Mouse (Mus musculus) spleen, adult 2 months (tissue): ENCODE data around the gene Camsap2. TPM values are rescaled to one million over a fixed set of nuclear protein-coding genes. Genes with fewer than 3 reads are reported as not detected.
A peak's percentile ranks its signal among the peaks of the same experiment; 100 is the strongest.

Experiments
- DNase-seq, 2 experiments: peaks; one replicate each; pipeline versions ENCODE4 v3.0.0 to v3.0.0-alpha.2; 2012 to 2021; ENCODE audit warnings: low spot score in 2 of 2, low read depth in 1 of 2
- H3K27ac ChIP-seq: fragments of 200-500 bp; 2 replicates; pipeline ENCODE4 v1.5.1; 2012; ENCODE audit warnings: low read length, inconsistent platforms; ENCODE audit not compliant: insufficient read depth
- H3K27me3 ChIP-seq: fragments of 200-500 bp; 2 replicates; pipeline ENCODE4 v1.6.1; 2012; ENCODE audit warnings: mild to moderate bottlenecking, moderate library complexity, low read length, inconsistent platforms; ENCODE audit not compliant: control insufficient read depth, insufficient read depth
- H3K36me3 ChIP-seq: fragments of 200-500 bp; 2 replicates; pipeline ENCODE4 v1.6.1; 2012; ENCODE audit warnings: mild to moderate bottlenecking, low read length, inconsistent platforms; ENCODE audit not compliant: control insufficient read depth, insufficient read depth
- H3K4me1 ChIP-seq: fragments of 200-500 bp; 2 replicates; pipeline ENCODE4 v1.6.1; 2011; ENCODE audit warnings: inconsistent platforms; ENCODE audit not compliant: control insufficient read depth, insufficient read depth, insufficient read length
- H3K4me3 ChIP-seq: fragments of 200-500 bp; 2 replicates; pipeline ENCODE4 v1.5.1; 2011; ENCODE audit warnings: mild to moderate bottlenecking, inconsistent platforms; ENCODE audit not compliant: insufficient read depth, insufficient read length; ENCODE audit errors: extremely low read depth
- CTCF ChIP-seq: fragments of 200-500 bp; IDR thresholded peaks from 2 replicates; pipeline ENCODE4 v1.5.1; 2011; ENCODE audit warnings: mild to moderate bottlenecking, inconsistent platforms; ENCODE audit not compliant: insufficient read depth, insufficient read length, insufficient replicate concordance; ENCODE audit errors: extremely low read depth
- POLR2A ChIP-seq: fragments of 200-500 bp; IDR thresholded peaks from 2 replicates; pipeline ENCODE4 v1.6.1; 2011; ENCODE audit warnings: low read depth, low read length, inconsistent platforms
- WGBS: fragments of 180-500 bp; shearing (Covaris S2); methylation state at CpG from one replicate; pipeline ENCODE4 v1.1.7; 2018; 5-methylcytosine and 5-hydroxymethylcytosine counted together
- polyA plus RNA-seq: library from polyadenylated mRNA; depleted of rRNA; stranded (reverse); fragments of >200 nt; gene quantifications from 2 replicates; pipeline ENCODE4 v1.2.3, GENCODE M21; 2012

The Camsap2 gene
- polyA plus RNA-seq, 1 experiment: 4.3 TPM

DNA sequence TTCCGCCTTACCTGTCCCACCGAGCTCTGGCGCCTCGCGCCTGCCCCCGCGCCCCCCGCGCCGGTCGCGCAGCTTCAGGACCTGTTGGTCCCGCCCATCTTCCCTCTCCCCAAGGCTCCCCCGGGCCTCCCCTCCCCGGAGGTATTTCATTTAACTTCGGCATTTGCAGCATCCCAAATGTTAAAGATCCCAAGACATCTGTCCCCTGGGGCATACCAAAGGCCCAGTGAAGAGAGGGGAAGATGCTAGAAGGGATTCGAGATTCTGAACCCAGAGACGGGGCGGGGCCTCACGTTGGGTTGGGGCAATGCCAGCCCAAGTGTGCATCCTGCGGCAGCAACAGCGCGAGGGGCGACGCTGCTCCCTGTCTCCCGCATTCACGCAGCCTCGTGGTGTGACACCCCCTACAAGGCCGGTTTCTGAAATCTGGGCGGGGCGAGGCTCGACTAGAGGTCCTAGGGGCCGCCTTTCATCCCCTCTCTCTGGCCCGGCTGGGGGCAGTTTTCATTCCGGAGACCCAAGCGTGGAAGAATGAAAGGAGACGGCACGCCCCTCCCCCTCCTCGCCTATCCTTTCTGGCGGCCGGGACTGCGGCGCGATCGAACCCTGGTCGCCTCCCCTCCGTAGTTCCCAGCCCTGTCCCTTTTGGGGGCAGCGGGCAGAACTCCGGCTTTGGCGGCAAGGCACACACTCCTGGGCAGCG, 111.9 kb downstream of the Camsap2 start, which contains the start of gene Inava:
Gene Inava (minus strand): TSS at position 373 of the 703 bp plus-strand sequence.
- H3K4me3 ChIP-seq: peak within 1 kb of the TSS; percentile 51
- no peaks in the 10 kb centered on the region for H3K36me3 ChIP-seq
- no peak for TF ChIP-seq POLR2A
- TF ChIP-seq CTCF: no peak
- peaks cover 14% of the 10 kb centered on the region for H3K27me3 ChIP-seq
- H3K27ac ChIP-seq: no peak within 1 kb of the TSS
- 1% methylated on average over 51 of the region's 51 CpGs for WGBS
- peak; percentile 2 to 6 for DNase-seq
- H3K4me1 ChIP-seq: no peaks in the 10 kb centered on the region; the same call in 1 of the 2 replicates

DNA sequence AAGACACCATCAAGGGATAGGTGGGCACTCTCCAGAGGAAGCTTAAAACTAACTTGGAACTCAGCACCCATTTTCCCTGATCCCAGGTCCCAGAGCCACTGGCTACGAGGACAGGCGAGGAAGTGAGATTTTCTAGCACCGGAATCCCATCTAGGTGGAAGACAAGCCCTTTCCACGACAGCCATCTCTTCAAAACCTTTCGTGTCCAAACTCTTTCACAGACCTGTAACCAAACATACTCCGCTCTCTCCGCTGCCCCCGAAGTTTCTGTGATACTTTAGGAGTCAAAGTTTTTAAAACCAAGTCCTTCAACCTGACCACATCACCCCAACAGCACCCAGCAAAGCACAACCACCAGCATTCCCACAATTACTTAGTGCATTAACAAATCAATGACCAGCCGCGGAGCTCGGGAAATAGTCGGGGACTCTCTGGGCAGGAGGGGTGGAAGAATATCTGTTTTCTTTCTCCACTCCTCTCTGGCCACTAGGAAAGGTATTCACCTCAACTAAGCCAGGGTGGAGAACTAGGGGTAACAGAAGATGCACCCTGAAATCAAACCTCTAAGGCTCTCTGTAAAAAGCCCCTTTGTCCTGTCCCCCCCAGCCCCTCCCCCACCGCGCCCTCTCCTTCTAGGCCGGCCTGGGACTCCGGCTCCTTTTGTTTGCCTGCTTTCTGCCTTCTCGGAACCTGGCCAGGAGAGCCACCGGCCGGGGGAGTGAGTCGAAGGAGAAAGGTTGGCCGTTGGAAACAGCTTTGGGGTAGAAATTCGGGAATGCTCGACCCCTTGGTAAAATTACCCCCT, 112.7 kb downstream of the Camsap2 start:
- Histone ChIP-seq H3K36me3 (no peaks in the 10 kb centered on the region), H3K4me1 (no peaks in the 10 kb centered on the region; the same call in 1 of the 2 replicates), H3K4me3 (no peak overlapping the region; the same call in 1 of the 2 replicates), H3K27ac (no peak overlapping the region), H3K27me3 (peaks cover 14% of the 10 kb centered on the region)
- DNase-seq: no peak
- no peak for TF ChIP-seq CTCF
- TF ChIP-seq POLR2A: no peak
- WGBS: 19% methylated on average over 23 of the region's 23 CpGs

DNA sequence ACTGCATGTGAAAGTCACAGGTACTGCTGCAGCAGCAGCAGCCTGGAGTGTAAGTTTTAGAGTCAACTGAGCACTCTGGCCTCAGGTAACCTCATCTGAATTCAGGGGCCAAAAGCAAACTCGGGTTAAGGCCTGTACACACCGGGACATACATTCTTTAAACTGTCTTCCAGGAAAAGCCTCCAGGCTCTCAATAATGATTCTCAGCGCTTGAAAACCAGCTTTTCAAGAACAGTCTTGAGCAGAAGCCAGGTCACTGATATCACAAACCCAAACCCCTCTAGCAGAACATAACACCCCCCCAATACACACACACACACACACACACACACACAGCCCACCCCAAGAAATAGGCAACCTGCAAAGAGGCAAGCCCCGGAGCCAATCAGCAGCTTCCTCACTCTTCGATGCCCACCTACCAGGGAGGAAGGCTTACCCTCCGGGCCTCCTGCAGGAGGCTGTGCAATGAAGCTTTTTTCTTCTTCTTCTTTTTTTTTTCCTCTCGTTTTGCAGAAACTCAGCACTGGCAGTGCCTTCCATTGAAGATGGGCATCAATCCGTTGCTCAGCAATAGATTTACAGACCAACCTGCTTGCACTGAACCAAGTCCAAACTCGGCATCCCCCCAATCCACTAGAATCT, 113.5 kb downstream of the Camsap2 start:
- no peak for TF ChIP-seq CTCF
- no peak for TF ChIP-seq POLR2A
- peaks cover 14% of the 10 kb centered on the region for H3K27me3 ChIP-seq
- H3K4me1 ChIP-seq: no peaks in the 10 kb centered on the region; the same call in 1 of the 2 replicates
- no peak overlapping the region for H3K4me3 ChIP-seq
- no peaks in the 10 kb centered on the region for H3K36me3 ChIP-seq
- 17% methylated on average over 9 of the region's 9 CpGs for WGBS
- no peak for DNase-seq
- no peak overlapping the region for H3K27ac ChIP-seq

DNA sequence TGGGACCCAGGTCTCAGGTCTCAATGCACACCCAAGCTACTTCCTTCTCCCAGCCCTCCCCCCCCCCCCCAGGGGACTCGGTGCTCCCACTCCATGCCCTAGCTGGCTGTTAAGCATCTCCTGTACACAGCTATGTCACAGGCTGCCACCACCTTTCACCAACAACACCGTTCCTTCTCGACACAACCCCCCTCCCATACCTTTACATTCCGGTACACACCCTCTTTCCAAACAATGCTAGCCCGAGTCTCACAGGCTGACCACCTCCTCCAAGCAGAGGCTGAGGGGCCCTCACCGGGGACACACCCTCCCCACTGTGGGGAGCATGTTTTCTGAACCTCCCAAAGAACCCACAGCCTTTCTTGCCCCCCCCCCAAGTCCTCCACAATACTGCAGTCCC, 114.3 kb downstream of the Camsap2 start:
- H3K4me1 ChIP-seq: no peaks in the 10 kb centered on the region; the same call in 1 of the 2 replicates
- peaks cover 14% of the 10 kb centered on the region for H3K27me3 ChIP-seq
- 50% methylated on average over 6 of the region's 6 CpGs for WGBS
- no peak for DNase-seq
- TF ChIP-seq POLR2A (no peak), CTCF (no peak)
- no peak overlapping the region for H3K4me3 ChIP-seq
- no peak overlapping the region for H3K27ac ChIP-seq
- no peaks in the 10 kb centered on the region for H3K36me3 ChIP-seq

DNA sequence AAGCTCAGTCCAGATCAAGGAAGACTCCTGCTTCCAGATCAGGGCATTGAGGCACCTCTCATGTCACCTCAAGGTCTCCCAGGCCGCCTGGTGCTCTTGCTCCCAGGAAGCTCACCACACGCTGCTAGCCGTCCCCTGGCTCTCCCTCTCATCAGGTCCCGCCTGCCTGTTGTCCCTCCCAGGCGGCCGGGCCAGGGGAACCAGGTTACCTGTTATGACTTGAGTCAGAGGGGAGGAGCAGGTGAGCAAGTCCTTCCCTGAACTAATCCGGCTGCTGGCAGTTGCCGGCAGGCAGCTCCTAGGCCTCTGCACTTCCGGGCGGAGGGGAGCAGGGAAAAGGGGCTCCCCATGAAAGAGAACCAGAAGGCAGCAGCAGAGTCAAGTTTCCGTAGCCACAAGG, 115.7 kb downstream of the Camsap2 start:
- 83% methylated on average over 11 of the region's 11 CpGs for WGBS
- no peak for TF ChIP-seq POLR2A
- no peak for TF ChIP-seq CTCF
- Histone ChIP-seq H3K27me3 (peaks cover 14% of the 10 kb centered on the region), H3K36me3 (no peaks in the 10 kb centered on the region), H3K4me3 (no peak overlapping the region), H3K4me1 (no peaks in the 10 kb centered on the region; the same call in 1 of the 2 replicates), H3K27ac (no peak overlapping the region)
- DNase-seq: no peak

DNA sequence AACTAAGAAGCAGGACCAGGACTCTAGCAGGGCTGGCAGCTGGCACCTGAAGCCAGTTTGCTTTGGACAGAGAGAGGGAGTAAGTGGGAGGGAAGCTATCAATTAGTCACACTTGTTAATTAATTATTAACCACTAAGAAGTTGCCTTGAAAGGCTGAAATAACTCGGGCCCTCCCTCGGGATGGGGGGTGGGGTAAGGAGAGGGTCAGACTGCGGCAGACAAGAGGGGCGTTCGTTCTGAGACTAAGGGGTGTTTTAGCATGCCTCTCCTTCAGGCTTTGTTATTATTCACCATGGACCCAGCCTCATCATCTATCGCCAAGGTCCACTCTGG, 116.9 kb downstream of the Camsap2 start:
- TF ChIP-seq CTCF: no peak
- TF ChIP-seq POLR2A: no peak
- no peak for DNase-seq
- Histone ChIP-seq H3K4me1 (no peaks in the 10 kb centered on the region; the same call in 1 of the 2 replicates), H3K4me3 (no peak overlapping the region), H3K27ac (no peak overlapping the region), H3K36me3 (no peaks in the 10 kb centered on the region), H3K27me3 (peaks cover 11% of the 10 kb centered on the region)
- 85% methylated on average over 6 of the region's 6 CpGs for WGBS
